Mouse (Mus musculus): ENCODE measurements at regions not wholly inside any gene's neighbourhood (a gene's known extent, or its start where the extent isn't known, plus 50 kb on each side); places are given as distances from the start of the nearest gene placed in this dataset.

- DNase-seq (ENCODE audit: low spot score in 2 of 2): no peak
Observed at GRCm38 (mm10) chr9:6608428-6609283, 339.0 kb upstream of the Ddi1 start.
